In the genomic region with DNA sequence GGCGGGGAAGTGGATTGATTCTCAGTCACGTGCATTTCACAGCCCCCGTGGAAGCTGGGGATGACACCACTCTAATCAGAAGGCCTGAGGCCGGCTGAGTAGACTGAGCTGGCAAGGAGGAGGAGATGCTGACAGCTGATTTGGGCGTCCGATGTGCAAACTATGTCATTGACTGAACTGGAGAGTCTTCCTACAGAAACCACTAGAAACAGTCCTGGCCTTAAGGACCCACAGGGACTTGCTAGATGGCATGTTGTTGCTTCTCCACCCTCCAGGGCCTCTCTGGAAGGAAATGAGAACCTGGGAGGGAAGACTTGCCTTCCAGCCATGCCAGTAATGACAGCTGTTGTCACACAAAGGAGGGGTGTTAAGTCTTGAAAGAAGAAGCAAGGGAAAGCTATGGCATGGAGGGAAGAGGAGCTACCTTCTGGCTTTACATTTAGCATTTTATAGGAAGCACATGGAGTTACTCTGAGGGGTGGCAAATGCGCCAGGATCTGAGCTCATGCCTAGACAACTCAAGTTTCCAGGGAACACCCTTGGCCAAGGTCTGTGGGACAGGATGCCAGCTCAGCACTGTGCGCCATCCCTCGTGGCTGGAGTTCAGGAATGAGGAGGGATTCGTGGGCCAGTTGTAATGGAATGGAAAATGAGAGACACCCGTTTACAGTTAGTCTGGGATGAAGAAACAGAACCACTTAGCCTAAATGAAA, we compare ENCODE assay signal across 9 mouse cellular contexts.
A peak's percentile ranks its signal among the peaks of the same experiment; 100 is the strongest.
DNase-seq lines count a peak whose midpoint lies in the region; ATAC-seq and TF ChIP-seq lines count a peak whose summit lies in the region.
"Had no signal": no experiment of that assay in that cellular context is flagged by ENCODE, and none has a peak within 500 bp of the region (broad histone marks: within the 10 kb centered on the region; RNA-seq: fewer than 3 reads in every experiment).

No protein-coding gene starts in this region.

- no peak overlapping the region for H3K9ac ChIP-seq in embryonic facial prominence, embryonic 14.5 days (ENCODE audit: low read depth, low read length)
- H3K9ac ChIP-seq in heart, postnatal 0 days (replicated peaks; ENCODE audit: low read depth, low read length) = no peak overlapping the region
- H3K9ac ChIP-seq in liver, embryonic 12.5 days = no peak overlapping the region
- H3K9ac ChIP-seq: midbrain, embryonic 12.5 days had no signal

- no peak for ATAC-seq in G1E (ENCODE audit: extremely low read depth, insufficient number of reproducible peaks, low FRiP score, poor library complexity, severe bottlenecking)
- ATAC-seq in embryonic facial prominence, embryonic 14.5 days (ENCODE audit: low read depth) = peak; percentile 75
- 0 out of 2 replicates have a peak, but pooled peaks have one; percentile 47 for ATAC-seq in heart, postnatal 0 days (ENCODE audit: insufficient read depth, low read depth)
- no peak for ATAC-seq in liver, embryonic 12.5 days

- H3K27ac ChIP-seq in embryonic facial prominence, embryonic 14.5 days (replicated peaks; ENCODE audit: low read depth, low read length) = peak overlapping the region; percentile 75
- peak overlapping the region; percentile 43 for H3K27ac ChIP-seq in heart, postnatal 0 days (ENCODE audit: low read depth)
- H3K27ac ChIP-seq in liver, embryonic 12.5 days = no peak overlapping the region
- H3K27ac ChIP-seq: midbrain, embryonic 12.5 days had no signal

- H3K4me1 ChIP-seq in G1E (ENCODE audit: insufficient read depth, low read depth, low read length) = peaks cover 71% of the 10 kb centered on the region
- peaks cover 15% of the 10 kb centered on the region for H3K4me1 ChIP-seq in embryonic facial prominence, embryonic 14.5 days (ENCODE audit: control insufficient read depth, insufficient read depth, low read length)
- peaks cover 22% of the 10 kb centered on the region for H3K4me1 ChIP-seq in heart, postnatal 0 days (ENCODE audit: control insufficient read depth, insufficient read depth)
- peaks cover 31% of the 10 kb centered on the region for H3K4me1 ChIP-seq in liver, embryonic 12.5 days
- H3K4me1 ChIP-seq: midbrain, embryonic 12.5 days had no signal

- TF ChIP-seq EP300 in heart, postnatal 0 days (IDR thresholded peaks at IDR 0.05; ENCODE audit: low read depth) = no peak

- WGBS in embryonic facial prominence, embryonic 14.5 days = 53% methylated on average over 11 of the region's 11 CpGs
- WGBS in heart, postnatal 0 days = 67% methylated on average over 11 of the region's 11 CpGs
- 57% methylated on average over 11 of the region's 11 CpGs for WGBS in liver, embryonic 12.5 days (ENCODE audit: insufficient replicate concordance)

- no peak overlapping the region for H3K4me2 ChIP-seq in embryonic facial prominence, embryonic 14.5 days (ENCODE audit: low read depth, low read length)
- H3K4me2 ChIP-seq in heart, postnatal 0 days (ENCODE audit: low read depth, low read length) = no peak overlapping the region
- H3K4me2 ChIP-seq in liver, embryonic 12.5 days = no peak overlapping the region
- H3K4me2 ChIP-seq: midbrain, embryonic 12.5 days had no signal

- H3K36me3 ChIP-seq in G1E (replicated peaks) = peaks cover 5% of the 10 kb centered on the region
- no peaks in the 10 kb centered on the region for H3K36me3 ChIP-seq in embryonic facial prominence, embryonic 14.5 days (ENCODE audit: control insufficient read depth, insufficient read depth, low read length)
- H3K36me3 ChIP-seq in heart, postnatal 0 days (replicated peaks; ENCODE audit: control insufficient read depth, insufficient read depth, low read length) = no peaks in the 10 kb centered on the region
- H3K36me3 ChIP-seq in liver, embryonic 12.5 days = no peaks in the 10 kb centered on the region
- H3K36me3 ChIP-seq: midbrain, embryonic 12.5 days had no signal

- H3K27me3 ChIP-seq in G1E (ENCODE audit: insufficient read depth, low read length) = peaks cover 7% of the 10 kb centered on the region; the same call in 1 of the 2 replicates
- H3K27me3 ChIP-seq in embryonic facial prominence, embryonic 14.5 days (replicated peaks; ENCODE audit: control insufficient read depth, insufficient read depth, low read length) = no peaks in the 10 kb centered on the region
- no peaks in the 10 kb centered on the region for H3K27me3 ChIP-seq in heart, postnatal 0 days (ENCODE audit: control insufficient read depth, insufficient read depth, low read length)
- 0 out of 2 replicates have a peak, but pooled peaks cover 13% of the 10 kb centered on the region for H3K27me3 ChIP-seq in liver, embryonic 12.5 days (replicated peaks)
- H3K27me3 ChIP-seq: midbrain, embryonic 12.5 days had no signal

- peak; percentile 42 for DNase-seq in adrenal gland, postnatal 14 days
- no peak for DNase-seq in adrenal gland, adult 8-10 months
- no peak for DNase-seq in G1E (ENCODE audit: low spot score)
- peak; percentile 86 for DNase-seq in embryonic facial prominence, embryonic 14.5 days (ENCODE audit: low spot score)
- no peak for DNase-seq in heart, postnatal 0 days (ENCODE audit: low spot score)
- DNase-seq in c-Kit-positive CD71-positive TER-119-positive erythroid progenitor cells, embryonic 14.5 days (ENCODE audit: low spot score) = no peak
- no peak for DNase-seq in adrenal gland, postnatal 4 days (ENCODE audit: low spot score in 2 of 2)

- H3K4me3 ChIP-seq in G1E (ENCODE audit: low read depth, low read length) = peak overlapping the region; percentile 29; the same call in 1 of the 2 replicates
- H3K4me3 ChIP-seq in embryonic facial prominence, embryonic 14.5 days (ENCODE audit: low read depth, low read length) = no peak overlapping the region
- H3K4me3 ChIP-seq in heart, postnatal 0 days (ENCODE audit: low read depth, low read length) = no peak overlapping the region
- no peak overlapping the region for H3K4me3 ChIP-seq in liver, embryonic 12.5 days
- H3K4me3 ChIP-seq: midbrain, embryonic 12.5 days had no signal

- no peak for TF ChIP-seq CTCF in G1E (IDR thresholded peaks at IDR 0.05; ENCODE audit: low read depth, low read length)
- TF ChIP-seq CTCF in heart, postnatal 0 days (IDR thresholded peaks at IDR 0.05; ENCODE audit: low read depth) = no peak

- H3K9me3 ChIP-seq in G1E (replicated peaks) = peaks cover 7% of the 10 kb centered on the region
- no peaks in the 10 kb centered on the region for H3K9me3 ChIP-seq in embryonic facial prominence, embryonic 14.5 days (ENCODE audit: control insufficient read depth, low read length)
- no peaks in the 10 kb centered on the region for H3K9me3 ChIP-seq in heart, postnatal 0 days (replicated peaks; ENCODE audit: control insufficient read depth, low read length)
- no peaks in the 10 kb centered on the region for H3K9me3 ChIP-seq in liver, embryonic 12.5 days (replicated peaks)
- H3K9me3 ChIP-seq: midbrain, embryonic 12.5 days had no signal

Comparison
In these comparisons a context has a peak if more than half of its experiments do, and no peak if none do; other contexts are left out.
1. DNase-seq: peak in adrenal gland, postnatal 14 days (single experiment) and embryonic facial prominence, embryonic 14.5 days (single experiment); none in adrenal gland, adult 8-10 months (single experiment), G1E (single experiment), heart, postnatal 0 days (single experiment), c-Kit-positive CD71-positive TER-119-positive erythroid progenitor cells, embryonic 14.5 days (single experiment) and adrenal gland, postnatal 4 days (0 of 2).
2. ATAC-seq: peak in embryonic facial prominence, embryonic 14.5 days (single experiment) and heart, postnatal 0 days (single experiment); none in G1E (single experiment) and liver, embryonic 12.5 days (single experiment).